Mouse (Mus musculus) MN1 (cell line): ENCODE results near the gene Anapc7.
"Not testable (repeated sequence)": the region's sequence is repeated elsewhere in the genome, so short reads cannot be mapped to it uniquely, and the experiment has no call there.

Experiments
- DNase-seq: peaks from one replicate; pipeline ENCODE4 v3.0.0-alpha.2; 2016; ENCODE audit warnings: low spot score

Gene Anapc7

DNA sequence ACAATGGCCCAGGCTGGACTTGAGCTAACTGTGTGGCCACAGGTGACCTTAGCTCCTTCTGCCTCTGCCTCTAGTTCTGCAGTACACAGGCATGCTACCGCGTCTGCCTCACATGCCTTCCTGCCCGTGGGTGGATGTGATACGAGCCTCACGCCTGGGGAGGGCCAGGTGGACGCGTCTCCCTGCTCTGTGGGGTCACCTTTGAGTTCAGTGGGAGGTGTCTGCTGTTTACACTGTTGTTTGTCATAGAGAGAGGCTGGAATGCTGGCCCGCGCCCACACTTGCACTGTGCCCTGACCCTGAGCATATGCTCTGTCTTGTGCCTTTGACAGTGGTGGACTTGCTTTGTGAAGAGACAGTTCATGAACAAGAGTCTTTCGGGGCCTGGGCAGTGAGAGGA, 16.0 kb upstream of the Anapc7 start:
- no peak for DNase-seq

DNA sequence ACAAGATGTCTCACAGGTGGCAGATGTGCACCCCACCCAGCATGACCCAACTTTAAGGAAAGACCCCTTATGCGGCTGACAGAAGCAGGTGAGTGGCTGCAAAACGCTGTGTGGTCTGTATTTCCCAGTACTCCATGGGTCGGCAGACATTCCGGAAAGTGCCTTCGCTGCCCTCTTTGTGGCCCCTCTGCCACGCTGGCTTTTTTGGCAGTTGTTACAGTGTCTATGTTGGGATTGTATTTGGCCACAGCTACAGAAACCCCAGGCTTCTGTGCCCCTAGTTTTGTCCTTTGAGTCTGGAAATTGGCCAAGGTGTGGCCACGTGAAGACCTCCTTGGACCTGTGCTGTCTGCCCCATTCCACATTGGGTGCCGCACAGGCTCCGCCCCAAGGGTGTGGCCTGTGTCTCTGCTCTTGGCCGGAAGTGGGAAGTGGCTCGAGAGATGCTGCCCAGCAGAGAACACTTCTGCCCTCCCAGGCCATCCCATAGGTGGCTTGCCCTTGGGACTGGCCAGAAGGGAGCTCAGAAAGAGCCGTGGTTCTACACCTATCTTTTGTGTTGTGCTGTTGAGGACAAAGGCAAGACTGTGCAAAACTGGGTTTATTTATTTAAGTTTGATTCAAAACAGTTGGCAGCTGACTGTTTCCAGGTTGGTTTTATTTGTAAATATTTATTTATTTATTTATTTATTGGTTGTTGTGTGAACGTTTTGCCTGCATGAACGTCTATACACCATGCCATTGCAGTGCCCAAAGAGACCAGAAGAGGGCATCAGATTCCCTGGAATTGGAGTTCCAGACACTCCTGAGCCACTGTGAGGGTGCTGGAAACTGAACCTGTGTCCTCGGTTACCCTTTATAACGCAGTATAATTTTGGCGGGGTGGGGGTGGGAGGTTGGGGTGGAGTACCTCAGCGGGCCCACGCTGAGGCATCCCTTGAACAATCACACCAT, 11.5 kb upstream of the Anapc7 start:
- DNase-seq: no peak

- DNase-seq: no peak
These were observed 9.6 kb upstream of the Anapc7 start for GRCm38 (mm10) chr5:122411892-122412291.

GRCm38 (mm10) chr5:122412826-122413225, 8.7 kb upstream of the Anapc7 start:
- no peak for DNase-seq

DNA sequence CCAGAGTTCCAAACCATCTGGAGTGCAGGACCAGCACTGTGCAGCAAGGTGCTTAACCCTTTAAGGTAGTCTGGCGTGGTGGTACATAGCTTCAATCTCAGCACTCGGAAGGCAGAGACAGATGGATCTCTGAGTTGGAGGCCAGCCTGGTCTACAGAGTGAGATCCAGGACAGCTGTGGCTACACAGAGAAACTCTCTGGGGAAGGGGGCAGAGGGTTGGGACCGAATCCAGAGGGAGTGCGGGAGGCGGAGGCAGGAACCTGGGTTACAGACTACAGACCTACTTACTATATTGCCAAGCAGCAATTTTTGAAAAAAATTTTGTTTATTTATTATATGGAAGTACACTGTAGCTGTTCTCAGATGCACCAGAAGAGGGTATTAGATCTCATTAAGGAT, 7.1 kb upstream of the Anapc7 start:
- no peak for DNase-seq

- DNase-seq: no peak
These were observed 6.0 kb upstream of the Anapc7 start for GRCm38 (mm10) chr5:122415465-122415864.

- DNase-seq: not testable (repeated sequence)
These were observed 817 bp upstream of the Anapc7 start for GRCm38 (mm10) chr5:122420676-122421075.

- peak; percentile 84 for DNase-seq
These were observed 825 bp downstream of the Anapc7 start for GRCm38 (mm10) chr5:122422071-122422964.

DNA sequence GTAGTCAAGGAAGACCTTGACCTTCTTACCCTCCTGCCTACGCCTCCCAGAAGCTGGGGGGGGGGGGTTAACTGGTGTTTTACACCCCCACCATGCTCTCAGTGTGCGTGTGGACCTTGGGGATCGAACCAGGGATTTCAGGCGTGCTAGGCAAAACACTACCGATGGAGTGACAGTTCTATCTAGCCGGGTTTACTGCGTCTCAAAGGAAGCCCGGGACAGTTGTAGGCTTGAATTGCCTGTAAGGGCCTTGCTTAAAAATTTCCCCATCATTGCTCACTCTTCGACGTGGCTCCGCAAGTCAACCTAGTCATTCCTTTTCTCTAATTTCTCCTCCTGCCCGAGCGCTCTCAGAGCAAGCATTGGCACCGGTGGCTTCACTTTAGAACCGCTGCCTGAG, 1.6 kb downstream of the Anapc7 start:
- peak; percentile 18 for DNase-seq

GRCm38 (mm10) chr5:122425550-122425949, 4.1 kb downstream of the Anapc7 start:
- DNase-seq: no peak

DNA sequence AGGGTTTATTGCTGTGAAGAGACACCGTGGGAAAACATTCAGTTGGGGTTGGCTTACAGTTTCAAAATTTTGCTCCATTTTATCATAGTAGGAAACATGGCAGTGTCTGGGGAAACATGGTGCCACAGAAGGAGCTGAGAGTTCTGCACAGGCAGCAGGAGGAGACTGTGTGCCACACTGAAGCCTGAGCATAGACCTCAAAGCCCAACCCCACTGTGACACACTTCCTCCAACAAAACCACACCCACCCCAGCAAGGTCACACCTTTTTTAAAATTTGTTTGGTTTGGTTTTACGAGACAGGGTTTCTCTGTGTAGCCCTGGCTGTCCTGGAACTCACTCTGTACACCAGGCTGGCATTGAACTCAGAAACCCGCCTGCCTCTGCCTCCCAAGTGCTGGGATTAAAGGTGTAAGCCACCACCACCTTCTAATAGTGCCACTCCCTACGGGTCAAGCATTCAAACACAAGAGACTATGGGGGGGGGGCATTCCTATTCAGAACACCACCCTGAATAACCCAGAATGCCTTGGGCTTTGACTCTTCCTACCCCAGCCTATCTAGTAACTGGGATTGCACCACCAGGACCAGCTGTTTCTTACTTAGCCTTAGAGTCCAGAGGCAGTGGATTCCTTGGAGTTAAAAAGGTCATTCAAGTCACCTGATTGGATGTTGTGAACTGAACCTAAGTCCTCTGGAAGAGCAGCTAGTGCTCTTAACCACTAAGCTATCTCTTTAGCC, 8.7 kb downstream of the Anapc7 start:
- DNase-seq: no peak

- no peak for DNase-seq
These were observed 9.7 kb downstream of the Anapc7 start for GRCm38 (mm10) chr5:122431221-122431620.

GRCm38 (mm10) chr5:122434541-122434940, 13.0 kb downstream of the Anapc7 start:
- no peak for DNase-seq

- DNase-seq: no peak
These were observed 18.1 kb downstream of the Anapc7 start for GRCm38 (mm10) chr5:122439400-122440094.

GRCm38 (mm10) chr5:122440095-122440630, 18.7 kb downstream of the Anapc7 start:
- DNase-seq: no peak

GRCm38 (mm10) chr5:122444492-122444891, 23.0 kb downstream of the Anapc7 start:
- no peak for DNase-seq

GRCm38 (mm10) chr5:122445051-122445610, 23.6 kb downstream of the Anapc7 start:
- DNase-seq: no peak

DNA sequence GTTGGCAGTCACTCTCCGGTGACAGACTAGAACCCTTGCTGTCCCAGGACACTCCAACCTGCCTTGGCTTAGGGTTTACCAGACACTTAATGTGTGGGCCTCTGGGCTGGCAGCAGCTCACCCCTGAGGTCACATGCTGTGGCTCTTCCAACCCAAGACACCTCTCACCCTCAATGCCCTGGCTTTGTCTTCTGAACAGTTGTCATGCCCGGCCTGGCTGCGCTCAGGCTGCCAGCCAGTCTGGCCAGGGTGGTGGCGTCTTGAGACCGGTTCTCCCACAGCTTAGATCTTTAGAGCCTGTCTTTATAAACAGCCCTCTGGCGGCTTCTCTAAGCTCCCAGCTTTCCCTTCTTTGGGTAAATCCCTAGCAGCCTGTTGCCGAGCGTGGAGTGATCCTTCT, 26.4 kb downstream of the Anapc7 start:
- DNase-seq: no peak

GRCm38 (mm10) chr5:122448869-122449268, 27.4 kb downstream of the Anapc7 start:
- DNase-seq: no peak

GRCm38 (mm10) chr5:122449946-122450345, 28.5 kb downstream of the Anapc7 start:
- DNase-seq: no peak

DNA sequence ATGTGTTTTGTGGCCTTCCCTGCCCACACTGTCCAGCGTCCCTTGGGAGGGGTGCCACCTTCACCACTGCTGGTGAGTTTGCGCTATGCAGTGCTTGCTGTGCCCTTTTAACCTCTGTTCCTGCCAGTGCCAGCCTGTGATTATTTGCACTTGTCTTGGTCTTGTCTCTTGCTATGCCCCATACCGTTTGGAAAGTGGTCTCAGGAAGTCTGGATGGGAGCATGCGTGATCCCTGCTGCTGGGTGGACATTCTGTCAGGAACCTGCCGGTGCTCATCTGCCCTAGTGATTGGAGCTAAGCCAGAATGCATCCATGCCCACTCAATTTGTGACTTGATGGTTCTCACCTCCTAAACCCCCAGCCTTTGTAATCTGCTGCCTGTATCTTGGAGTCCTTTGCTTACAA, 29.4 kb downstream of the Anapc7 start:
- DNase-seq: no peak
